Mouse (Mus musculus): ENCODE data around the gene Zfp949. TPM values are rescaled to one million over a fixed set of nuclear protein-coding genes. Genes with fewer than 3 reads are reported as not detected.

Zfp949 gene
- polyA plus RNA-seq, 1 experiment from 2014 or later = 7.2 TPM

DNA sequence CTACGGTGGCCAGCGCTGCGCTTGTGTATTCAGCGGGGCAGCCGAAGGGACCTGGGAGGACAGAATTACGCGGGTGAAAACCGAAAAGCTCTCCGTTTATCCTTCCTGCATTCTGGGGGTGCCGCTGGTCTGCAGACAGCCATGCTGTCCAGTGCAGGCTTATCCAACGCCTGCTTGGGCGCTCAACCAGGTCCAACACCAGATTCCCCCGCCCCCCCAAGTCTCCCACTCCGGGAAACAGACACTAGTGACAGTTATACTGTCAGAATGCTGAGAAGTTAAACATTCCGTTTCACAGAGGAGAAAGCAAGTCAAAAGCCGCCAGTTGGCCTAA, 24.5 kb upstream of the Zfp949 start:
- Histone ChIP-seq H3K4me1 (replicated peaks; ENCODE audit: control insufficient read depth, insufficient read depth) (no peaks in the 10 kb centered on the region), H3K4me3 (ENCODE audit: low read depth, low read length) (peak overlapping the region; percentile 79), H3K9ac (ENCODE audit: low read length) (peak overlapping the region; percentile 1; the same call in 1 of the 2 replicates), H3K27ac (replicated peaks) (peak overlapping the region; percentile 58), H3K27me3 (ENCODE audit: control insufficient read depth, insufficient read depth, low read length) (no peaks in the 10 kb centered on the region), H3K9me3 (ENCODE audit: control insufficient read depth, low read length) (no peaks in the 10 kb centered on the region), H3K36me3 (ENCODE audit: control insufficient read depth, insufficient read depth, low read length) (0 out of 2 replicates have a peak, but pooled peaks cover 3% of the 10 kb centered on the region), H3K4me2 (replicated peaks; ENCODE audit: low read depth) (peak overlapping the region; percentile 69)
- TF ChIP-seq EP300 (optimal IDR thresholded peaks at IDR 0.05) = no peak
- no peak for TF ChIP-seq CTCF (IDR thresholded peaks at IDR 0.05; ENCODE audit: low read depth)
- no peak for DNase-seq (ENCODE audit: low spot score)
- ATAC-seq (ENCODE audit: low FRiP score, low TSS enrichment) = no peak
- WGBS = 1% methylated on average over 16 of the region's 16 CpGs

DNA sequence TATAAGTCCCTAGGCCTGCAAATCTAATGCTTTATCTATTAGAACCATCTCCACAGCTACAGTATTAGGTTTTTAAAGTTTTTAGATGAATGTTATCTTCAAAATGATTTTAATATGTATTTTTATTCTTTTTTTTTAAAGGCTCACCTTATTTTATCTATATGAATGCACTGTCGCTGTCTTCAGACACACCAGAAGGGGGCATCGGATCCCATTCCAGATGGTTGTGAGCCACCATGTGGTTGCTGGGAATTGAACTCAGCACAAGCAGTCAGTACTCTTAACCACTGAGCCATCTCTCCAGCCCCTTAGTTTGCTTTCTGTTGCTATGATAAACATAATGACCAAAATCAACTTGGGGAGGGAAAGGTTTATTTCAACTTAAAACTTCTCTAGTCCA, 23.5 kb upstream of the Zfp949 start:
- H3K27ac ChIP-seq (replicated peaks) = no peak overlapping the region
- peak; percentile 23 for TF ChIP-seq CTCF (IDR thresholded peaks at IDR 0.05; ENCODE audit: low read depth)
- TF ChIP-seq EP300 (optimal IDR thresholded peaks at IDR 0.05) = no peak
- WGBS = 93% methylated on average over 2 of the region's 2 CpGs
- no peaks in the 10 kb centered on the region for H3K9me3 ChIP-seq (ENCODE audit: control insufficient read depth, low read length)
- no peak overlapping the region for H3K4me2 ChIP-seq (replicated peaks; ENCODE audit: low read depth)
- H3K36me3 ChIP-seq (ENCODE audit: control insufficient read depth, insufficient read depth, low read length) = 0 out of 2 replicates have a peak, but pooled peaks cover 3% of the 10 kb centered on the region
- no peaks in the 10 kb centered on the region for H3K27me3 ChIP-seq (ENCODE audit: control insufficient read depth, insufficient read depth, low read length)
- H3K4me3 ChIP-seq (ENCODE audit: low read depth, low read length) = no peak overlapping the region
- DNase-seq (ENCODE audit: low spot score) = no peak
- H3K4me1 ChIP-seq (replicated peaks; ENCODE audit: control insufficient read depth, insufficient read depth) = no peaks in the 10 kb centered on the region
- no peak for ATAC-seq (ENCODE audit: low FRiP score, low TSS enrichment)
- H3K9ac ChIP-seq (ENCODE audit: low read length) = no peak overlapping the region

DNA sequence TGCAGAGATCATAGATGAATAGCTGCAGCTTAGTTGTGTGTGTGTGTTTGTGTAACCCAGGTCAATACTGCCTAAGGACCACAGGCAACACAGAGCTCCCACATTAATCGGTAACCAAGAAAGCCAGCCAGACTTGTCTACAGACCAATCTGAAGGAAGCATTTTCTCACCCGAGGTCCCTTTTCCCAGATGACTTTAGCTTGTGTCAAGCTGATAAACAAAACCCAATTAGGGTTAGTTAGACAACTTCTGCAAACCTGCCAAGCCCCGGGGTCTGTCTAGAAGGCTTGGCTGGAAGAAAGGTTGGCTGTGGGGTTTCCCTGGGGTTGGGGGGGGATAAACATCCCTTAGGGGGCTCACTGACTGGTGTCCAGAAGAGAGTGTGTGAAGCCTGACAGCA, 23.0 kb upstream of the Zfp949 start:
- H3K36me3 ChIP-seq (ENCODE audit: control insufficient read depth, insufficient read depth, low read length) = 0 out of 2 replicates have a peak, but pooled peaks cover 3% of the 10 kb centered on the region
- H3K9me3 ChIP-seq (ENCODE audit: control insufficient read depth, low read length) = no peaks in the 10 kb centered on the region
- H3K27ac ChIP-seq (replicated peaks) = no peak overlapping the region
- DNase-seq (ENCODE audit: low spot score) = no peak
- no peaks in the 10 kb centered on the region for H3K27me3 ChIP-seq (ENCODE audit: control insufficient read depth, insufficient read depth, low read length)
- TF ChIP-seq EP300 (optimal IDR thresholded peaks at IDR 0.05) (no peak), CTCF (IDR thresholded peaks at IDR 0.05; ENCODE audit: low read depth) (no peak)
- no peaks in the 10 kb centered on the region for H3K4me1 ChIP-seq (replicated peaks; ENCODE audit: control insufficient read depth, insufficient read depth)
- H3K4me2 ChIP-seq (replicated peaks; ENCODE audit: low read depth) = no peak overlapping the region
- no peak overlapping the region for H3K9ac ChIP-seq (ENCODE audit: low read length)
- ATAC-seq (ENCODE audit: low FRiP score, low TSS enrichment) = no peak
- H3K4me3 ChIP-seq (ENCODE audit: low read depth, low read length) = no peak overlapping the region
- 44% methylated on average over 3 of the region's 3 CpGs for WGBS

DNA sequence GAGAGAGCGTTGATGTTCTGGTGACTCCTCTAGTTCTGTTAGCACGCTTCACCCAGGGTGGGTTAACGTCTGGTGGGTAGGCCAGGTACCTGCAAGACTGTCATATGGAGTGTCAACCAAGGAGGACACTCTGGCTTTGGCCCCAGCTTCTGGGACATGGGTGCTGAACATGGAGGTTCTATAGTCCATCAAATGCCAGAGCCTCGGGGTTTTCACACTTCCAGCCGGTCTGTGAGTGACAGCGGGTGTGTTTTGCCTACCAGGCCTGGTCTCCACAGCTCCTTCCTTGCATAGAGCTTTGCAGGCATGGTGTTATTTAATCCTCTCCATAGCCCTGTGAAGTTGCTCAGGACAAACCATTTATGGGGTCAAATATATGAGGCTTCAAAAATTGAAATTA, 22.5 kb upstream of the Zfp949 start:
- no peaks in the 10 kb centered on the region for H3K27me3 ChIP-seq (ENCODE audit: control insufficient read depth, insufficient read depth, low read length)
- TF ChIP-seq EP300 (optimal IDR thresholded peaks at IDR 0.05) (no peak), CTCF (IDR thresholded peaks at IDR 0.05; ENCODE audit: low read depth) (no peak)
- no peak overlapping the region for H3K4me2 ChIP-seq (replicated peaks; ENCODE audit: low read depth)
- no peak overlapping the region for H3K27ac ChIP-seq (replicated peaks)
- H3K4me3 ChIP-seq (ENCODE audit: low read depth, low read length) = no peak overlapping the region
- H3K9ac ChIP-seq (ENCODE audit: low read length) = no peak overlapping the region
- whole genome bisulfite sequencing = 90% methylated on average over 6 of the region's 6 CpGs
- H3K36me3 ChIP-seq (ENCODE audit: control insufficient read depth, insufficient read depth, low read length) = 0 out of 2 replicates have a peak, but pooled peaks cover 3% of the 10 kb centered on the region
- no peaks in the 10 kb centered on the region for H3K9me3 ChIP-seq (ENCODE audit: control insufficient read depth, low read length)
- no peak for ATAC-seq (ENCODE audit: low FRiP score, low TSS enrichment)
- no peaks in the 10 kb centered on the region for H3K4me1 ChIP-seq (replicated peaks; ENCODE audit: control insufficient read depth, insufficient read depth)
- no peak for DNase-seq (ENCODE audit: low spot score)

DNA sequence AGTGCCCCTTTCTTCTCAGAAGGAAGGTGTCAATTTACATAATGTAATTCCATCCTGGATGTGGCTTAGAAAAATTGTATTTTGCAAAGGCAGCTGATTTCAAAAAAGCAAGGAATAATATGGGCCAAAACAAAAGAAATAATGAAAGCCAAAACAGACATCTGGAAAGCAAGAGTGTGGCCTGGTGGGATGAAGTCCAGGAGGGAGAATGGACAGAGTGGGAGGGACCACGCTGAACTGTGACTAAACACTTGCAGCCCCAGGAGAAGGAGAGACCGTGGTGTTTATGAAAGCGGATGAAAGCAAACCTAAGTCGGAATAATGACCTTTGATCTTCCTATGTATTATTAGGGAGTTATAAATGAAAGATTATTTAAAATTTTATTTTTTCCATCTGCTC, 19.9 kb upstream of the Zfp949 start:
- Histone ChIP-seq H3K4me2 (replicated peaks; ENCODE audit: low read depth) (no peak overlapping the region), H3K9me3 (ENCODE audit: control insufficient read depth, low read length) (no peaks in the 10 kb centered on the region), H3K4me3 (ENCODE audit: low read depth, low read length) (no peak overlapping the region), H3K4me1 (replicated peaks; ENCODE audit: control insufficient read depth, insufficient read depth) (no peaks in the 10 kb centered on the region), H3K27ac (replicated peaks) (no peak overlapping the region), H3K9ac (ENCODE audit: low read length) (no peak overlapping the region), H3K27me3 (ENCODE audit: control insufficient read depth, insufficient read depth, low read length) (no peaks in the 10 kb centered on the region), H3K36me3 (ENCODE audit: control insufficient read depth, insufficient read depth, low read length) (no peaks in the 10 kb centered on the region)
- ATAC-seq (ENCODE audit: low FRiP score, low TSS enrichment) = no peak
- TF ChIP-seq EP300 (optimal IDR thresholded peaks at IDR 0.05) (no peak), CTCF (IDR thresholded peaks at IDR 0.05; ENCODE audit: low read depth) (no peak)
- 74% methylated on average over 4 of the region's 4 CpGs for WGBS
- no peak for DNase-seq (ENCODE audit: low spot score)

DNA sequence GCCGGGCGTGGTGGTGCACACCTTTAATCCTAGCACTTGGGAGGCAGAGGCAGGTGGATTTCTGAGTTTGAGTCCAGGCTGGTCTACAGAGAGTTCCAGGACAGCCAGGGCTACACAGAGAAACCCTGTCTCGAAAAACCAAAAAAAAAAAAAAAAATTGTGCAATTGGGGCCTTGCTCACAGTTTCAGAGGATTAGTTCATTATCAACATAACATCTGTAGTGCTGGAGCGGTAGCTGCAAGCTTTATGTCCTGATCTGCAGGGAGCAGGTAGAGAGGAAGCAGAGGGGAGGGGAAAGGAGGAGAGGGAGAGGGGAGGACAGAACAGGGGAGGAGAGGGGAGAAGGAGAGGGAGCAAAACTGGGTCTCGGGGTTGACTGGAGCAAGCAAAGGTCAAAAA, 19.1 kb upstream of the Zfp949 start:
- TF ChIP-seq CTCF (IDR thresholded peaks at IDR 0.05; ENCODE audit: low read depth) = no peak
- TF ChIP-seq EP300 (optimal IDR thresholded peaks at IDR 0.05) = no peak
- H3K4me3 ChIP-seq (ENCODE audit: low read depth, low read length) = no peak overlapping the region
- no peak overlapping the region for H3K9ac ChIP-seq (ENCODE audit: low read length)
- no peak overlapping the region for H3K27ac ChIP-seq (replicated peaks)
- ATAC-seq (ENCODE audit: low FRiP score, low TSS enrichment) (no peak), DNase-seq (ENCODE audit: low spot score) (no peak)
- H3K36me3 ChIP-seq (ENCODE audit: control insufficient read depth, insufficient read depth, low read length) = no peaks in the 10 kb centered on the region
- WGBS = 79% methylated on average over 5 of the region's 5 CpGs
- H3K27me3 ChIP-seq (ENCODE audit: control insufficient read depth, insufficient read depth, low read length) = no peaks in the 10 kb centered on the region
- no peak overlapping the region for H3K4me2 ChIP-seq (replicated peaks; ENCODE audit: low read depth)
- H3K4me1 ChIP-seq (replicated peaks; ENCODE audit: control insufficient read depth, insufficient read depth) = no peaks in the 10 kb centered on the region
- no peaks in the 10 kb centered on the region for H3K9me3 ChIP-seq (ENCODE audit: control insufficient read depth, low read length)
